Mouse (Mus musculus): ENCODE measurements around the gene Cmklr1.
"Not testable (repeated sequence)": the region's sequence is repeated elsewhere in the genome, so short reads cannot be mapped to it uniquely, and the experiment has no call there.

Gene Cmklr1

DNA sequence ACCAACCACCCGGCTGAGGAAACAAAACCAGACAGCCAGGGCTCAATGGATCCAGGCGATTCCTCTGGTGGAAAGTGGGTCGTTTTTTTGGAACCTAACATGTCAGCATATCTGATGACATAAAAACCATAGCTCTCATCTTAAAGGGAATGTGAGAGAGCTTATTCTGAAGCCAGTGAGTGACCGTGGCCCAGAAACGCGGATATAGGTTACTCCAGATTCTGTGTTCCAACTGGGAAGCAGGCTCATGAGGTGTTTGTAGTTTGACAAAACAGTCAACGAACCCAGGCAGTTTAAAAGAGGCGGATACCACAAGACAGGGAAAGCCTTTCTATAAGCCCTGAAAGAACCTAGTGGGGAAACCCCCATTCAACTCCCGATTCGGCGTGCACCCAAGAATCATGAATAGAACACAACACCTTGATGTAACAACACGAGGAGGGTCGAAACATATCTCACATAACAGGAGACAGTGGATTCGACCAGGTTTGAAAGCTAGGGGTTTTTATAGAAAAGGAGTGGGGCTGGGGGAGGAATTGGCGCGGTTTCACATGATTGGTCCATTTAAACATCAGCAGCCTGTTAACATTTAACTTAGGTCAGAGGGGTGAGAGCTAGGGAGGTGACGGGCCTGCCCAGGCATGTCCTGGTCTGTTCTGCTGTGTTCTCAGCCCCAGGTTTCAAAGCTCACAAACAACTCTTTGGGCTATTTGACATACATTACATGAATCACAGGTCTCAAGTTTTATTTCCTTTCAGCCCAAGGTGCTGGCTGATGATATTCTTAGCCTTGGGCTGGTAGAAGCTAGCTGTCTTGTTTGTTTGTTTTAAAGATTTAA, 64.4 kb downstream of the Cmklr1 start:
- not testable (repeated sequence) for DNase-seq

DNA sequence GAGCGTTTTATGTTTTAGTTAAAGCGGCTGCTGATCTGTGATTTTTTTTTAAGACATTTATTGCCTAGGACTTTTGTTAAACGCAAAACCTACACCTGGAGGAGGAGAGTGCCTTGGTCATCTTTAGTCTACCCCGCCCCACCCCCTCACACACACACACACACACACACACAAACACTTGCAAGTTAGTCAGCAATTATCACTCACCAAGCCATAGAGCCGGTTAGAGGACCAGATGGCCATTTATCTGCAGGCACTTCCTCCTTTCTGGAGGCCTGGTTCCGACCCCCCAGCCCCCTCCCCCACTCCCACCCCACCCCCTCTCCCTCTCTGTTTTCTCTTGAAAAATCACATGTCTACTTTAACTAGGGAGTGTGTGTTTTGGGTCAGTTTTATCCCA, 65.8 kb downstream of the Cmklr1 start:
- DNase-seq, result no peak

DNA sequence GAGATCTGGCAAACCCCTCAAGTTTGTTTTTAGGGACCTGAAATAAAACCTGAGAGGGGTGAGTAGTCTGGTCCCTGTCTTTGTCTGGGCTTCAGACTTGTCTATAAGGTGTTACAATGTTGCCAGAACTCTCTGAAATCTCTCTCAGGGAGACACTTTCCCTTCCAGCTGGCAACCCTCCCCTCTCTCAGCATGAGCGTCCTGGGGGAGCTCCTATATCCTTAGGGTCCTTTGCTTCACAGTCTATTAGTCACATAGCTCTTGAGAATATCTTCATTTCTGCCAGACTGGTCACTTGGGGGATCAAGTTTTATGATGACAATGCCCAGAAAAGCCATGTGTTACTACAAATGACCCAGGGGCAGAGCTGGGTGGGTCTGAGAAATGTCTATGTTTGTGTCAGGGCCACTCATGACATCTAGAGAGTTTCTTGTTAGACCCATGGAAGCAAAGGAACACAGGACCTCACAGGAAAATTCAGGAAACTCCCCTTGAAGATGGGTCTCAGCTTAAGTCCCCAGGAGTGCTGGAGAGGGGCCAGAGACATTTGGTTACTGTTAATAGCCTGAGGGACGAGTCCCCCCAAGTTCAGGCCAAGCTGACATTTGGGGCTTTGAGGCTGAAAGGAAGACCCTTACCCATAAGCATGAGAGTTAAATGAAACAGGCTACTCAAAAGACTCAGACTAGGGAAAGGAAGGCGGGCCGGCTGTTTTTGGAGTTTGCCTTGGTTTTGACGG, 66.6 kb downstream of the Cmklr1 start:
- no peak for DNase-seq

DNA sequence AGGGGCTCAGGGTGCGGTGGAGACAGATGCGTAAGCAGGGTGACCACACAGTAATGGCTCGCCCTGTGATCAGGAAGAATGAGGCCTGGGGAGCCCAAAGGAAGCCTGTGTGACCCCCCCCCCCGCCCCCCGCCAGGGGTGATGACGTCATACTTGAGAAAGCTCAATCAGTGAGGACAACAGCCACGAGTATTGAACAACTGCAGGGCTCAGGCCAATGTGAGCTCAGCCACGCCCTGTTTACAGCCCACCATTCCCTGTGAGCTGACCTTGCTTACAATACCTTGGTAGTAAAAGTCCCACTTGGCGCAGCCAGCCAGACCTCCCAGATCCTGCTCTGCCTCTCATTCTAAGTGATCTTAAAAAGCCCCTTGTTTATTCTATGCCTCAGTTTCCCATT, 69.4 kb downstream of the Cmklr1 start:
- DNase-seq, result no peak

DNA sequence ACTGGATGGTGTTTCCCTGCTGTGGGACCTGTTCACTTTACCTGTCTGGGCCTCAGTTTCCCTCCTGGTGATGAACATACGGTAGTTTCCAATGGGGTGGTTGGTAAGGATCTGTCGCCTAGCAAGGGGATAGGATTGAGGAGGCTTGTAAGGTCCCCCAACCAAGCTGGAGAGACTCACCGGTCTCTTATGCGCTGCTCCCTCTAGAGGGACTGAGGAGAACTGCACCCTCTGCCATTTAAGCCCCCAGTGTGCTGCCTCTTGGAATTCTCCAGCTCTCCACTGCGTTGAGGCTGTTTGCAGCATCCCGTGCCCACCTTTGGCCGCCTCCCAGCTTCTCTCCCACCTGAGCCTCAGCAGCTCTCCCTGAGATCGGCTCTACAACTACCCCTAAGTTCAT, 70.0 kb downstream of the Cmklr1 start:
- peak in 1 of 2 experiments; percentile 42 for DNase-seq

DNA sequence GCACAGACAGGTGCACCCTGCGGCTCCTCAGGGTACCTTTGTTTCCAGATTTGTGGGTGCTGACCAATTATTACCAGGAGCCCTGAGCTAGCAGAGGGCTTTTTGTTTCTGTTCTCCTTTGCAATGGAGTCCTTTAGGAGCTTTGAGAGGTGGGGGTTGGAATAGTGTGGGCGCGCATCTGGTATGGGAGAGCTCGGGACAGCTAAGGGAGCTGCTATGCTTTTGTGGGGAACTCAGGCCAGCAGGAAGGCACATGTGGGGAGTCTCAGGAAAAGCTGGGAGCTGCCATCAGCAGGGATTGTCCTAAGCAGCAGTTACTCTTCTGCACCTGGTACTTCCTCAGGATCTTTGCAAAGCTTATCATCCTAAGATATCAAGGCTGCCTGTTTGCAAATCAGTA, 71.1 kb downstream of the Cmklr1 start:
- DNase-seq, result no peak

DNA sequence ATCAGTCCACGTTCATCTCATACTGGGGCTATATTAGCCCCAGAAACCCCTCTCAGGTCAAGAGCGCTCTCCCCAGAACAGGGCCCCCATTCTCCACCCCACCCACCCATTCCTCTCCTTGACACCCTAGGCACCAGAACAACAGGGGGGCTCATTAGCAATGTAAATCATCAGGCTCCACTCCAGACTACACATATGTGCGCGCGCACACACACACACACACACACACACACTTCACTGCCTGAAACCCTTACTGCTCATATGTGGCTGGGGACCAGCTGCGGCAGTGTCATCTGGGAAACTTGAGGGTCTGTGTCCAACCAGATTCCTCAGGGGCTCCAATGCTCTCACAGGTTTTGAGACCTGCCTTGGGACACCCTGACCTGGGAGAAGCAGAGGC, 71.8 kb downstream of the Cmklr1 start:
- no peak for DNase-seq

DNA sequence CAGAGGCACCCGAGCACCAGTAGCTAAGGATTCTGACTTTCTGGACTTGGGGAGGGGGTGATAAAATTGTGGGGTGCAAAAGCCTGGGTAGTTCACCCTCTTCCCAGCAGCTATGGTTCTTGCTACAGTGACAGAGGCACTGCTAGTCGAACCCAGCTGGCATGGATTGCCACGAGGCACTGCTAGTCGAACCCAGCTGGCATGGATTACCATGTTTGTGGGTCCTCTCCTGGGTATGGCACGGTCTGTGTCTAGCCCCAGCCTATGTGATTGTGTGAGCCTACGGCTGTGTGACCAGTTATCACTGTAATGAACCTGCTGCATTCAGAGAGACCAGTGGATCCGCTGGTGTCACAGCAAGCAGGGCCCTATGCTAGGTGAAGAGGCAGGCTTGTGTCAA, 72.7 kb downstream of the Cmklr1 start:
- peak in 1 of 2 experiments; percentile 48 for DNase-seq

DNA sequence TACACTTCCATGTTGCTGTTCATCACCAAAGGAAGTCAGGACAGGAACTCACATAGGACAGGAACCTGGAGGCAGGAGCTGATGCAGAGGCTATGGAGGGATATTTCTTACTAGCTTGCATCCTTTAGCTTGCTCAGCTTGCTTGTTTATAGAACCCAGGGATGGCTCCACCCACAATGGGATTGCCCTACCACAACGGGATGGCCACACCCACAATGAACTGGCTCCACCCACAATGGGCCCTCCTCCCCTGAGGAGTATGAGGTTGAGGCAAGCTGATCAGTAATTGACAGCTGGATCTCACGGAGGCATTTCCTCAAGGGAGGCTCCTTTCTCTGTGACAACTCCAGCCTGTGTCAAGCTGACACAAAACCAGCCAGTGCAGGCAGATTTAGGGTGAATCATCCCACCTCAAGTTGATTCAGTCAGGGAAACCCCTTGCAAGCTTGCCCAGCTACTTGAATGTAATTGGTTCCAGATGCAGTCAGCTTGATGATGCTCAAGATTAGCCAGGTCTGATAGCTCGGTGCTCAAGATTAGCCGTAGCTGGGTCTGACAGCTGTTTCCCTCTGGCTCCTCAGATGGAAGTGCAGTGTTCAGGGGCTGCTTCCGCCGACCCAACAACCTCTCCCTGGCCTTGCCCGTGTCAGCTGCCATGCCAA, 80.0 kb downstream of the Cmklr1 start:
- DNase-seq, result no peak

DNA sequence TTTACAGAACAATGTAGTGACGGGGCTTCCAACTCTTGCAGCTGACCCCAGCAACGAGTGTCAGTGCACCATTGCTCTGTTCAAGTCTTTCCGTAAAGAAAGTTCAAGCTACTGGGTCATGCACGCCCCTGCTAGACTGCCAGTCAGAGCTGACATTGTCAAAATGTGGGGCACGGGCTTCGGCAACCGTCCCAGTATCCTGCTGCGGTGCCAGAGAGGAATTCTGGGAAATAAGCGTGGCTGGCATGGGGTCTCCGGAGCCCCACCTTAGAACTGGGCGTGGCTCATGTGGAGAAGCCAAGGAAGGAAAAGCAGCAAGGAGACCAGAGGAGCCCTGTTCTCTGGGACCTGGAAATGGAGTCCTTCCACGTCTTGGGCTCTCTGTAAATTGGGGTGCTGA, 84.4 kb downstream of the Cmklr1 start:
- DNase-seq, result no peak

DNA sequence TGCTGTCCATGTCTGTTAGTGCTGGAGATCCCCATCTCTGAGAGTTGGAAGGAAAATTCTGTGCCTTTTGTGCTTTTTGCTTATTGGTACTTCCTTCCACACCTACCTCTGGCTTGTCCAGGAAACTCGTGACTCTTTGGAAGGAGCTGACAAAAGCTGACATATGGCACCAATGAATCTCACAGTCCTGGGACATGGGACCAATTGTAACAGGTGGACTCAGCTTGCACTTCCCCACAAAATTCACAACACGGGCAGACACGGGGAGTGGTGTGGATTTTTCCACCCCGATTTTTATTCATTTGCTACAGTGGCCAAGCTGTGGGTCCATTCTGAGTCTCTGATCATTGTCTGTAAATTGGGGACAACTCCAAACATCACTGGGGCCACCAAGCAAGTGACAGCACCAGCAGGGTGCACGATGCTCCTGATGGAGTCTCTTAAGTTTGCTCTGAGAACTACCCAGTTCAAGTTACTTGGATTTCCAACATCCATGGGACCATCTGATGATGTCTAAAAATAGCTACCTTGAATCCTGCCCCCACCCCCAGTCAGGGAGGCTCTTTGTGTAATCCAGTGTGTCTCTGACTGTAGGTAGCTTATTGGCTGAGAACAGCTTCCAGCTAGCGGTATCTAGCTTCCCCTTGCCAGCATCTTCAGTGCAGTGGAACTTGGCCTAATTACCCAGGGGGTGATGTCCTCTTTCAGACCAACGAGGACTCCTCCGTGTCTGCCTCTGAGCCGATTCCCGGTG, 84.9 kb downstream of the Cmklr1 start:
- peak; percentile 70 to 79 for DNase-seq

DNA sequence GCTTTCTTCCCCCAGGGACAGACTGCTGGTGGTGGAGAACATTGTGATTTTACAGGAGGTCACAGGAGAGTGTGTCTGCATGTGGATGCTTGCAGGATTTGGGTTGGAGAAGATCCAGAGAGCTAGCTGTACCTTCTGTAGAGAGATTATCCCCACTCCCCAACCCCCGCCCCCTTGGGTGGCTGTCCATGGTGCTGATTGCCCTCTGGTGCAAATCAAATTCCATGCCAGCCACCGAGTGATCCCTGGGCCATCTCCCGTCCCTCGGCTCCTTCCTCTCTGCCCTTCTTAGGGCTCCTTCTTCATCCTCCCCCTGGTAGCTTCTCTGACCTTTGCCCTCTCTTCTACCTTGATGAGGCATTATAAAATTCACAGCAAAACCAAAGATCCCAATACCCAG, 85.8 kb downstream of the Cmklr1 start:
- DNase-seq, result peak in 1 of 2 experiments; percentile 17
